8 mouse cellular contexts compared by ENCODE assay signal in genomic region chrX:16894377-16895175, GRCm38 (mm10). TPM values are rescaled to one million over a fixed set of nuclear protein-coding genes. Genes with fewer than 3 reads are reported as not detected.
DNase-seq lines count a peak whose midpoint lies in the region; ATAC-seq and TF ChIP-seq lines count a peak whose summit lies in the region.

No protein-coding gene starts in this region.

- no peaks in the 10 kb centered on the region for H3K36me3 ChIP-seq in forebrain, embryonic 11.5 days (ENCODE audit: control insufficient read depth, insufficient read depth, low read length)
- no peaks in the 10 kb centered on the region for H3K36me3 ChIP-seq in intestine, embryonic 16.5 days (ENCODE audit: control insufficient read depth, insufficient read depth, low read length)
- H3K36me3 ChIP-seq in thymus, adult 2 months (ENCODE audit: control insufficient read depth, insufficient read depth, low read length): no peaks in the 10 kb centered on the region

- no peaks in the 10 kb centered on the region for H3K27me3 ChIP-seq in forebrain, embryonic 11.5 days (ENCODE audit: control insufficient read depth, insufficient read depth, low read length)
- H3K27me3 ChIP-seq in intestine, embryonic 16.5 days (replicated peaks; ENCODE audit: control insufficient read depth, insufficient read depth, low read length): no peaks in the 10 kb centered on the region
- H3K27me3 ChIP-seq in thymus, adult 2 months (ENCODE audit: control insufficient read depth, insufficient read depth, low read length): no peaks in the 10 kb centered on the region

- H3K9me3 ChIP-seq in forebrain, embryonic 11.5 days (ENCODE audit: control insufficient read depth, low read length): no peaks in the 10 kb centered on the region
- H3K9me3 ChIP-seq in intestine, embryonic 16.5 days (ENCODE audit: control insufficient read depth, low read length): no peaks in the 10 kb centered on the region

- H3K4me2 ChIP-seq in forebrain, embryonic 11.5 days (ENCODE audit: low read depth, low read length, severe bottlenecking): no peak overlapping the region
- no peak overlapping the region for H3K4me2 ChIP-seq in intestine, embryonic 16.5 days (ENCODE audit: low read depth, low read length)

- H3K27ac ChIP-seq in forebrain, embryonic 11.5 days (ENCODE audit: low read depth, low read length): no peak overlapping the region
- no peak overlapping the region for H3K27ac ChIP-seq in intestine, embryonic 16.5 days (ENCODE audit: low read length)
- H3K27ac ChIP-seq in thymus, adult 2 months (ENCODE audit: control insufficient read depth, insufficient read depth, low read length): no peak overlapping the region

- no peak overlapping the region for H3K9ac ChIP-seq in forebrain, embryonic 11.5 days (ENCODE audit: low read length)
- no peak overlapping the region for H3K9ac ChIP-seq in intestine, embryonic 16.5 days (ENCODE audit: low read depth, low read length)

- TF ChIP-seq CTCF in thymus, adult 2 months (IDR thresholded peaks at IDR 0.05; ENCODE audit: borderline replicate concordance, control insufficient read depth, extremely low read depth, insufficient read depth, low read length, poor library complexity): no peak

- no peak for TF ChIP-seq POLR2A in thymus, adult 2 months (IDR thresholded peaks at IDR 0.05; ENCODE audit: control insufficient read depth, extremely low read depth, insufficient read depth, low read length, poor library complexity)

- no peak overlapping the region for H3K4me3 ChIP-seq in forebrain, embryonic 11.5 days (ENCODE audit: low read depth, low read length)
- no peak overlapping the region for H3K4me3 ChIP-seq in intestine, embryonic 16.5 days (ENCODE audit: low read length)
- H3K4me3 ChIP-seq in thymus, adult 2 months (ENCODE audit: control insufficient read depth, insufficient read depth, low read length): no peak overlapping the region

- H3K4me1 ChIP-seq in forebrain, embryonic 11.5 days (replicated peaks; ENCODE audit: control insufficient read depth, insufficient read depth, low read length): no peaks in the 10 kb centered on the region
- H3K4me1 ChIP-seq in intestine, embryonic 16.5 days (ENCODE audit: control insufficient read depth, insufficient read depth, low read length): no peaks in the 10 kb centered on the region
- no peaks in the 10 kb centered on the region for H3K4me1 ChIP-seq in thymus, adult 2 months (replicated peaks; ENCODE audit: control insufficient read depth, insufficient read depth, low read length)

- intact Hi-C loops in left cerebral cortex, postnatal 14 days (cut with DNase I): loop anchor here (5.0 to 10.0 kb wide), 3 partner anchors 323 to 1550 kb away; no protein-coding TSS in a partner anchor
- intact Hi-C loops in left cerebral cortex, postnatal 36 days (cut with DNase I): loop anchor here (2.0 kb wide), 1 partner anchor 322 kb away; no protein-coding TSS in a partner anchor

- peak; percentile 88 for ATAC-seq in forebrain, embryonic 11.5 days (replicated peaks; ENCODE audit: low FRiP score)
- peak; percentile 73 for ATAC-seq in intestine, embryonic 16.5 days
- peak; percentile 91 for ATAC-seq in megakaryocyte progenitor cell, adult 5-6 weeks (replicated peaks; ENCODE audit: poor library complexity)

- 40% methylated on average over 5 of the region's 5 CpGs for WGBS in forebrain, embryonic 11.5 days
- 29% methylated on average over 5 of the region's 5 CpGs for WGBS in intestine, embryonic 16.5 days
- WGBS in thymus, adult 2 months: 33% methylated on average over 5 of the region's 5 CpGs

- DNase-seq in left cerebral cortex, postnatal 14 days (ENCODE audit: low spot score in 2 of 2): peak; percentile 26 to 55
- DNase-seq in left cerebral cortex, postnatal 36 days (ENCODE audit: low spot score in 2 of 2): no peak
- DNase-seq in adrenal gland, postnatal 36 days: peak; percentile 22 to 37
- peak; percentile 53 for DNase-seq in forebrain, embryonic 11.5 days (ENCODE audit: low spot score)
- DNase-seq in spleen, postnatal 10 days (ENCODE audit: low spot score in 2 of 2): no peak
- DNase-seq in thymus, adult 2 months: no peak

RNA-seq across cellular contexts. Expression of gene Ndp, which starts 17.0 kb away (rescaled TPM):
- 1 to 10 TPM; 8.5 to 9.0 TPM for total RNA-seq in left cerebral cortex, postnatal 14 days (2021)
- 10 to 100 TPM in 1 of 2 experiments, 1 to 10 TPM in 1; 8.9 to 10.3 TPM for total RNA-seq in left cerebral cortex, postnatal 36 days (2021)
- total RNA-seq in adrenal gland, postnatal 36 days (2021): not detected
- polyA plus RNA-seq in forebrain, embryonic 11.5 days (2014; fragmentation: Nextera tagmentation; extraction: Ambion mirVana): 4.0 and 5.8 TPM in 2 replicates
- 0.09 TPM in 1 of 2 replicates, not detected in the other for polyA plus RNA-seq in intestine, embryonic 16.5 days (2015; fragmentation: Nextera tagmentation; extraction: Ambion mirVana)
- not detected in 2 replicates for total RNA-seq in megakaryocyte progenitor cell, adult 5-6 weeks (2015)
- total RNA-seq in megakaryocyte progenitor cell, adult 5-6 weeks (2017): not detected in 2 replicates
- polyA plus RNA-seq in thymus, adult 2 months (2012; rRNA removed): not detected in 2 replicates

Comparison
In these comparisons a context has a peak if more than half of its experiments do, and no peak if none do; other contexts are left out.
1. DNase-seq: peak in left cerebral cortex, postnatal 14 days (2 of 2), adrenal gland, postnatal 36 days (2 of 2) and forebrain, embryonic 11.5 days (single experiment); none in left cerebral cortex, postnatal 36 days (0 of 2), spleen, postnatal 10 days (0 of 2) and thymus, adult 2 months (single experiment).
2. RNA of gene Ndp, which starts 17.0 kb away (total RNA-seq): 8.9 to 10.3 TPM in left cerebral cortex, postnatal 36 days and 8.5 to 9.0 TPM in left cerebral cortex, postnatal 14 days; not detected in adrenal gland, postnatal 36 days and not detected in megakaryocyte progenitor cell, adult 5-6 weeks; every median in the first group is over 4 times any median in the second.
3. Peak in every context shown above with its lines, with median percentiles within 50 percentile points of each other: ATAC-seq.